Mouse (Mus musculus): Measurements from ENCODE around the gene Tsga13. TPM values are rescaled to one million over a fixed set of nuclear protein-coding genes. Genes with fewer than 3 reads are reported as not detected.

Gene Tsga13
- polyA plus RNA-seq, 1 experiment, result not detected

DNA sequence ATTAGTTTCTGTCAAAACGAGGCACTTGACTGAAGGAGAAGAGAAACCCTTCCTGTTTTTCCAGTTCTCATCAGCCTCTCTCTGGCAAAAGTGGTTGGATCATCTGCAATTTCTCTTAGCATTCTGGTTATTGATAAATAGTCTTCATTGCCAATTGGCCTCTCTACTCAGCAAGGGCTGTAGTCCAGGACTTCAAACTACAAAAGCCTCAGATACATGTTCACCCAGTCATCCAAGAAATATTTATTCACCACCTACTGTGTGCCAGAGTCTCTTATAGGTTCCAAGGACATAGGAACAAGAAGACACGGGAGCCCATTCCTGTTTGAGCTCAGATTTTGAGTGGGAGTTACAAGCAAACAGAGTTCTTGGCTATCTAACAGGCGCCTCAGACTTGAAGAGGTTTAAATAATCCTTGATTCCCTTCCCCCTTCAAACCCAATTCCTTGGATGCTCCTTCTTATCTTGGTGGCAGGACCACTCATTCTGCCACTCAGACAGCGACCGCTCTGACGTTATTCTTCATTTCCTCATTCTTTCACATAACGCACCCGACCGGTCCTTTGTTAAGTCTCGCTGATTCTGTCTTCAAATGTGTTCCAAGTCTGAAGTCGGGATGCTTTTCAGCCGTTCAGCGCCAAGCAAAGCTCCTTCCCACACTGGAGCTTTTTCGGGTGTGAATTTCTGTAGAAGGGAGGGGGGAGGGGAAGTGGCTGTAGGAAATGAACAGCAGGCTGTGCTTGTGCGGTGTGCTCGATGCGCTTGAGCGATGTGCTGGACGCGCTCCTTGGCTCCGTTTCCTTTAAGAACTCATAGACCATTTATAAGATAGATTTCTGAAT is 5.7 kb upstream of the Tsga13 start:
- Histone ChIP-seq H3K27me3 (ENCODE audit: control insufficient read depth, insufficient read depth, low read length) (peaks cover 3% of the 10 kb centered on the region; the same call in 1 of the 2 replicates), H3K27ac (ENCODE audit: insufficient read depth, low read depth, low read length) (no peak overlapping the region), H3K4me3 (ENCODE audit: low read depth, low read length) (peak overlapping the region; percentile 31; the same call in 1 of the 2 replicates), H3K36me3 (ENCODE audit: control insufficient read depth, insufficient read depth, low read length) (no peaks in the 10 kb centered on the region), H3K4me1 (ENCODE audit: control insufficient read depth, insufficient read depth, insufficient read length, low read length) (0 out of 2 replicates have a peak, but pooled peaks cover 2% of the 10 kb centered on the region)
- TF ChIP-seq POLR2A (IDR thresholded peaks at IDR 0.05; ENCODE audit: low read depth, low read length) (no peak), CTCF (IDR thresholded peaks at IDR 0.05; ENCODE audit: extremely low read depth, insufficient read length, insufficient replicate concordance, low read depth, low read length) (no peak)
- 43% methylated on average over 21 of the region's 21 CpGs for WGBS

DNA sequence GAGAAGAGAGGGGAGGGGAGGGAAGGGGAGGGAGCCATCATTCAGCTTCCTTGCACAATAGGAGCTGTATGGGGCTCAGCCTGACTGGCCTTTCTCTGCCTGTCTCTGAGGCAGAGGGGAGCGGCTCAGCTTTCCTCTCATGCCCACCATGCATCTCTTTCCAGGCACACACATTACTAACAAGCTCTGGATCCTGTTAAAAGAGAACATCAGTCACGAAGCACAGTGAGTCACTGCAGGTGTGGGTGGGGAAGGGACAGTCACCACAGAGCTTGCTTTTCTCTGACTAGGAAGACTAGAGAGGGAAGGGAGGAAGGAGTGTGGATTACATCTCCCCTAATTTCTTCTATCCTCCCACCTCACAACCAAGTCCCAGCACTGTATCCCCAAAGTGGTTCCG is 7.4 kb downstream of the Tsga13 start:
- Histone ChIP-seq H3K4me3 (ENCODE audit: low read depth, low read length) (no peak overlapping the region), H3K36me3 (ENCODE audit: control insufficient read depth, insufficient read depth, low read length) (no peaks in the 10 kb centered on the region), H3K27me3 (ENCODE audit: control insufficient read depth, insufficient read depth, low read length) (no peaks in the 10 kb centered on the region), H3K27ac (ENCODE audit: insufficient read depth, low read depth, low read length) (no peak overlapping the region), H3K4me1 (ENCODE audit: control insufficient read depth, insufficient read depth, insufficient read length, low read length) (no peaks in the 10 kb centered on the region)
- WGBS, result 63% methylated on average over 3 of the region's 3 CpGs
- TF ChIP-seq POLR2A (IDR thresholded peaks at IDR 0.05; ENCODE audit: low read depth, low read length) (no peak), CTCF (IDR thresholded peaks at IDR 0.05; ENCODE audit: extremely low read depth, insufficient read length, insufficient replicate concordance, low read depth, low read length) (no peak)

DNA sequence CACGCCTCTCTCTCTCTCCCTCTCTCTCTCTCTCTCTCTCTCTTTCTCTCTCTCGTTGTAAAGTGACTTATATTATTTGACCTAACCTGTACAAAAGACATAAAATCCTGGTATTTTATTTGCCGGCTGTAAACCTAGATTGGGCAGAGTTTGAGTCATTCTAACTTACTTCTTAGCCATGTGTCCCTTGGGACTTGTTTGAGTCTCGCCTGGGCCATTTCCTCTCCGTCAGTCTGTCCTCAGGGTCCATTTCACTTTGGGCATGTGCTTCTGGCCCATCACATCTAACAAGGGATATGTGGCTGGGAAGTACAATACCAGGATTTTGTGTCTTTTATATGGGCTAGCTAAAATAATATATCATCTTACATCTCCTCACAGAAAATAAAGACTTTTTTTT is 10.5 kb downstream of the Tsga13 start:
- Histone ChIP-seq H3K27me3 (ENCODE audit: control insufficient read depth, insufficient read depth, low read length) (no peaks in the 10 kb centered on the region), H3K4me1 (ENCODE audit: control insufficient read depth, insufficient read depth, insufficient read length, low read length) (no peaks in the 10 kb centered on the region), H3K36me3 (ENCODE audit: control insufficient read depth, insufficient read depth, low read length) (no peaks in the 10 kb centered on the region), H3K27ac (ENCODE audit: insufficient read depth, low read depth, low read length) (no peak overlapping the region), H3K4me3 (ENCODE audit: low read depth, low read length) (no peak overlapping the region)
- TF ChIP-seq CTCF (IDR thresholded peaks at IDR 0.05; ENCODE audit: extremely low read depth, insufficient read length, insufficient replicate concordance, low read depth, low read length) (no peak), POLR2A (IDR thresholded peaks at IDR 0.05; ENCODE audit: low read depth, low read length) (no peak)
- 76% methylated on average over 5 of the region's 5 CpGs for WGBS

DNA sequence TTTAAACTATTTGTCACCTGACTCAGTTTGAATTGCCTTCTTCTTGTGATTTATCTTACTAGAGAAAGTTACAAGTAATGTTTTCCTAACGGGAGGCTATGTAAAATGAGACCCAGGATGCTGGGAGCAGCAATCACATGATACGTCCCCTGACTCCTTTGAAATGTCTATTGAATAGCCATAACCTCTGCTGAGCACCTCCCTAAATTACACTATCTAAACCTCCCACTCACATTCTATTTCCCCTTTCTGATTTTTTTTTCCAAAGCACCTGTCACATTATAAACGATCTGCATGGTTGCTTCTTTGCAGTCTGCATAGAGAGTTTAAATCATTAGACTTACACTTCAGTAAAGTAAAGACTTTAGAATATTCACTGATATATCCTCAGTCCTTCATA is 11.3 kb downstream of the Tsga13 start:
- H3K27ac ChIP-seq (ENCODE audit: insufficient read depth, low read depth, low read length), result no peak overlapping the region
- H3K4me3 ChIP-seq (ENCODE audit: low read depth, low read length), result no peak overlapping the region
- 40% methylated on average over 3 of the region's 3 CpGs for WGBS
- H3K27me3 ChIP-seq (ENCODE audit: control insufficient read depth, insufficient read depth, low read length), result no peaks in the 10 kb centered on the region
- TF ChIP-seq CTCF (IDR thresholded peaks at IDR 0.05; ENCODE audit: extremely low read depth, insufficient read length, insufficient replicate concordance, low read depth, low read length), result no peak
- H3K36me3 ChIP-seq (ENCODE audit: control insufficient read depth, insufficient read depth, low read length), result no peaks in the 10 kb centered on the region
- no peaks in the 10 kb centered on the region for H3K4me1 ChIP-seq (ENCODE audit: control insufficient read depth, insufficient read depth, insufficient read length, low read length)

DNA sequence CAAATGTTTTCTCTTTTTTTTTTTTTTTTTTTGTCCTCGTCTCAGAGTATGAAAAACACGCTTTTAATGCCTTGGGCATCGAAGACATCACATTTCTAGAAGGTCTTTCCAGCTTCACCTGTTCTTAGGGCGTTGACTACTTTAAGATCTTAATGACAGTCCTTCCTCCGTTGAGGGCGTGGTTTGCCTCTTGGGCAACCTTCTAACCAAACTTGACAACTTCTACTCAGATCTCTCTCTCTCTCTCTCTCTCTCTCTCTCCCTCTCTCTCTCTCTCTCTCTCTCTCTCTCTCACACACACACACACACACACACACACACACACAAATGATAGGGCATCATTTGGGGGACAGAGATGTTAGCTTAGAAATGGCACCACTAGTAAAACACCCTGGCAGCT is 17.9 kb downstream of the Tsga13 start:
- Histone ChIP-seq H3K4me1 (ENCODE audit: control insufficient read depth, insufficient read depth, insufficient read length, low read length) (peaks cover 2% of the 10 kb centered on the region; the same call in 1 of the 2 replicates), H3K27ac (ENCODE audit: insufficient read depth, low read depth, low read length) (no peak overlapping the region), H3K4me3 (ENCODE audit: low read depth, low read length) (no peak overlapping the region), H3K27me3 (ENCODE audit: control insufficient read depth, insufficient read depth, low read length) (no peaks in the 10 kb centered on the region), H3K36me3 (ENCODE audit: control insufficient read depth, insufficient read depth, low read length) (0 out of 2 replicates have a peak, but pooled peaks cover 2% of the 10 kb centered on the region)
- WGBS, result 28% methylated on average over 6 of the region's 6 CpGs
- TF ChIP-seq CTCF (IDR thresholded peaks at IDR 0.05; ENCODE audit: extremely low read depth, insufficient read length, insufficient replicate concordance, low read depth, low read length), result no peak
- no peak for TF ChIP-seq POLR2A (IDR thresholded peaks at IDR 0.05; ENCODE audit: low read depth, low read length)

DNA sequence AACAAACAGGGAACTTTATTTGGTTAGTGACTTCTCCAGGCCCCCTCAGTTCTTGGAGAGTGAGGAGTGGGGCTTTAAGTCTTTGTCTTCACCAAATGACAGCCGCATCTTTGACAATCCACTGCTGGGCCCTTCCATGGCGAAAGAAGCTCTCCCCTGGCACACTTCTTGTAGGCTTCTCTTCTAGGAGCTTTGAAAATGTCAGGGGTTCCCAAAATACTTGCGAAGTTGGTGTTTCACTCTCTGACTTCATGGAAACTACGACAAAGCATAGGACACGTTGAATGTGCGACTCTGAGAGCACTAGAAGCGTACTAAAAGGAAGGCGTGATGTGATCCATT is 18.4 kb downstream of the Tsga13 start:
- Histone ChIP-seq H3K36me3 (ENCODE audit: control insufficient read depth, insufficient read depth, low read length) (0 out of 2 replicates have a peak, but pooled peaks cover 2% of the 10 kb centered on the region), H3K4me1 (ENCODE audit: control insufficient read depth, insufficient read depth, insufficient read length, low read length) (peaks cover 2% of the 10 kb centered on the region; the same call in 1 of the 2 replicates), H3K27me3 (ENCODE audit: control insufficient read depth, insufficient read depth, low read length) (no peaks in the 10 kb centered on the region), H3K27ac (ENCODE audit: insufficient read depth, low read depth, low read length) (no peak overlapping the region), H3K4me3 (ENCODE audit: low read depth, low read length) (peak overlapping the region; percentile 96)
- TF ChIP-seq POLR2A (IDR thresholded peaks at IDR 0.05; ENCODE audit: low read depth, low read length) (no peak), CTCF (IDR thresholded peaks at IDR 0.05; ENCODE audit: extremely low read depth, insufficient read length, insufficient replicate concordance, low read depth, low read length) (no peak)
- WGBS, result 19% methylated on average over 8 of the region's 8 CpGs

DNA sequence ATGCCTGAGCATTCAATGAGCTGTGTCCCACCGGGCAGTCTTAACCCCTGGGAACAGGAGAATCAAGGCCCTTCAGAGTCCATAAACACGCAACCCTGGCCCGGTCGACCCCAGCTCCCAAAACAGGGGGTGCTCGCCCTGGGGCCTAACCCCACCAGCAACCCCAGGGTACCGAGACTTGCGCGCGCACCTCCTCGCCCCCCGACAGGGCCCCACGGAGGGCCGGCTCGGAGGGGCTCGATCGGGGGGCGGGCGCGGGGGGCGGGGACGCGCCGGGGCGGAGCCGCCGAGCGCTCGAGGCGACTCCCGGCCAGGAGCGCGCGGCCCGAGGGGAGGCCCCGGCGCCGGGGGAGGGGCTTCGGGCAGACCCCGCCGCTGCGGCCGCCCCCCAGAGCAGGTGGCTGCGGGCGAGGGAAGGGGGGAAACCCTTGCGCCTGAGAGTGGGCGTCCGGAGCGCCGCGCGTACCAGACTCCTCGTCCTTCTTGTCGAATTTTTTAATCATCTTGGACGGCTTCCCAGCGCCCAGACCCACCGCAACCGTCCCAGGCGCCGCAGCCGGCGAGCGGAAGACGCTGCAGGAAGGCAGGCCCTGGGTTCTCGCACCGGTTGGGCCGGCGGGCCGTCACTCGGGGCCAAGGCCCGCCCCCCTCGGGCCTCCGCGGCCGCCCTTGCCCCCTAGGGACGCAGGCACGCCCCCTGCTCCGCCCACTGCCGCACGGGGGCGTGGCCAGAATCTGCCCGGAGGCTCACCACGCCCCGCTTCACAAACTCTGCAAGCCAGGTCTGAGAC is 19.0 kb downstream of the Tsga13 start, which contains the start of gene Copg2:
Gene Copg2, minus strand, starts transcription at position 600 of the 791 bp plus-strand sequence.
- 1% methylated on average over 83 of the region's 83 CpGs for WGBS
- H3K36me3 ChIP-seq (ENCODE audit: control insufficient read depth, insufficient read depth, low read length), result 0 out of 2 replicates have a peak, but pooled peaks cover 2% of the 10 kb centered on the region
- 0 out of 2 replicates have a peak within 1 kb of the TSS, but pooled peaks have one; percentile 42 for H3K27ac ChIP-seq (ENCODE audit: insufficient read depth, low read depth, low read length)
- H3K27me3 ChIP-seq (ENCODE audit: control insufficient read depth, insufficient read depth, low read length), result no peaks in the 10 kb centered on the region
- TF ChIP-seq POLR2A (IDR thresholded peaks at IDR 0.05; ENCODE audit: low read depth, low read length) (peak; percentile 33; the same call in 1 of the 2 replicates), CTCF (IDR thresholded peaks at IDR 0.05; ENCODE audit: extremely low read depth, insufficient read length, insufficient replicate concordance, low read depth, low read length) (no peak)
- peak within 1 kb of the TSS; percentile 96 for H3K4me3 ChIP-seq (ENCODE audit: low read depth, low read length)
- peaks cover 2% of the 10 kb centered on the region; the same call in 1 of the 2 replicates for H3K4me1 ChIP-seq (ENCODE audit: control insufficient read depth, insufficient read depth, insufficient read length, low read length)
